Mouse (Mus musculus) erythroblast, embryonic 14.5 days (primary cell): Measurements from ENCODE around the gene Plgrkt.

Source experiments
- GATA1 ChIP-seq: IDR thresholded peaks from 2 replicates; pipeline ENCODE4 v1.6.1; 2012; ENCODE audit warnings: low read length, inconsistent platforms, mixed read lengths
- TAL1 ChIP-seq: IDR thresholded peaks from 3 replicates; pipeline ENCODE4 v1.6.1; 2012; ENCODE audit warnings: low read length, inconsistent platforms, mixed read lengths

GRCm38 (mm10) chr19:29350991-29351390 lies 16.2 kb downstream of the Plgrkt start:
- TF ChIP-seq GATA1 (no peak), TAL1 (no peak)
